Mouse (Mus musculus) layer of hippocampus, postnatal 10 days (tissue): Measurements from ENCODE around the gene Itpa. TPM values are rescaled to one million over a fixed set of nuclear protein-coding genes. Genes with fewer than 3 reads are reported as not detected.
A peak's percentile ranks its signal among the peaks of the same experiment; 100 is the strongest.

ENCODE experiments used
- DNase-seq, 2 experiments: peaks; one replicate each; pipeline ENCODE4 v3.0.0; 2021; ENCODE audit warnings: low spot score in 2 of 2
- total RNA-seq, 2 experiments: library from RNA; stranded (reverse); gene quantifications; 2 replicates each; pipeline ENCODE4 v1.2.3; 2021

Itpa gene
- total RNA-seq, 2 experiments from 2014 or later, result 39.5 to 43.4 TPM

DNA sequence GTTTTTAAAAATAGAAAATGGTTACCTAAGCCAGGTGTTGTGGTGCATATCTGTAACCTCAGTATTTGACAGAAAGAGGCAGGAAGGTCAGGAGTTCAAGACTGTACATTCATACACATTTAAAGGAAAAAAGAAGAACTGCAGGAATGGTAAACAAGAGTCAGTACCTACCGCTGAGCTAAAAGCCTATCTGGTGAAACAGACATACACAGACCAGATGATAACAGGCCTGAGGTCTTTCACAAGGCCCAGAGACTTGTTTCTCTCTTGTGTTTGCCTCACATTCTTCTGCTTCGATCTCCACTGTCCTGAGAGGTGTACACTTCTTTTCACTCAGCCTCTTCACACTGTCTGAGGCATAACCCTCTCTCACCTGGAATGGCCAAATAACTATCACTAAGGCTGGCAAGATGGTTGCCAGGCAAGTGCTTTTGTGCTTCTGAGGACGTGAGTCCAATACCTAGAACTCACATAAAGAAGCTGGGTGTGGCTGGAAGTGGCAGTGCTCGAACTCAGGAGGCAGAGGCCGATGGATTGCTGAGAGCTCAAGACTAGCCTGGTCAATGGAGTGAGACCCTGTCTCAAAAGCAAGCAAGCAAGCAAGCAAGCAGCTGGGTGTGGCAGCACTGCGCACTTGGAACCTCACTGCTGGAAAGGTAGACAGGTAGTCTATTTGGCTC is 11.6 kb upstream of the Itpa start:
- DNase-seq, result no peak

DNA sequence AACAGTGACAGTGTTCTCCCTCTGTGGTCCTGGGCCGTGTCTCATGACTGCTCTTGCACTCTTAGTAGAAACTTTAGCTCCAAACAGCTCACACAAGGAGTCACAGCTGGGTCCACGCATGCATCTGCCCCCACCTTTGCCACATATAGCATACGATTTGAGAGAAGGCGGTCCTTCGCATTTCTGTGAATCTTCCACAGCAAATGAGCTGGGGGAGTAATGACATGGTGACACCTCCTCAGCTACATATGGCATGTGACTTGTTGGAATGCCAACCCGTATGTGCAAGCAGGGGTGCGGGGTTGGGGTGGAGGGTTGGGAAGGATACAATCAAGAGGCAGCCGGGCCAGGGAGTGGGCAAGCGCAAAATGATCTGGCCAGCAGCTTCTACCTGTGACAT is 10.9 kb upstream of the Itpa start:
- no peak for DNase-seq

DNA sequence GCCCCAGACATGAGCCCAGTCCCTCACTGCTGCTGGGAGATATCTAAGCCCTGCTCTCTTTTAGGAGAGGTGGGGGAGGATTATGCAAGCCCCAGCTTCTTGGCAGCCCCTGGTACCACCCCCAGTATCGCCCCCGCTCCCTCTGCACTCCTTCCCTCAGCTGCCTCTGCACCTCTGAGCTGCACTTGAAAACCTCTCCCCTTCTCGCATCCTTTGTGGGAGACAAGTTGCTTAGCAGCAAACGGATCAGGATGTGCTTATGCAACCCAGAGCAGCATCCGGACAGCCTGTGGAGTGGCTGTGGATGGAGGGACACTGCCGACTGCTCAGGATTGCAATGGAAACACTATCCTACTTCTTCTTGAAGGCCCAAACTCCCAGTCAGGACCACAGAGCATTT is 9.9 kb upstream of the Itpa start:
- DNase-seq, result peak; percentile 28 to 44

DNA sequence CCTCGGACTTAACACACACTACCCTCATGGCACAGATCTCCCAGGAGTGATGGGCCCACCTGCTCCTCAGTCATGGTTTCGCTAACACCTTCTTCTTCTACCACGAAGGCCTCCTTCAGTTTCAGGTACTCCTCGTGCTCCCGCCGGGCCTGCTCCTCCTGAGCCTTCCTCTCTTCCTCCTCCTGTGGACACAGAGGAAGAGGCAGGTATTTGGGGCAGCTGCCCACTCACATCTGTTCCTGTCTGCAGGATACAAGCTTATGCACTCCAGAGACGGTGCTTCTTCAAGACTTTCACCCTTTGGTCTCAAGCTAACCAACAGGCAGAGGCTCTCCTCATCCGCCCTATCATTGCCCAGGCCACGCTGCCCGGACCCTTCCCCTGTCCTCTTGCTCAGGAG is 8.9 kb upstream of the Itpa start:
- DNase-seq, result no peak

DNA sequence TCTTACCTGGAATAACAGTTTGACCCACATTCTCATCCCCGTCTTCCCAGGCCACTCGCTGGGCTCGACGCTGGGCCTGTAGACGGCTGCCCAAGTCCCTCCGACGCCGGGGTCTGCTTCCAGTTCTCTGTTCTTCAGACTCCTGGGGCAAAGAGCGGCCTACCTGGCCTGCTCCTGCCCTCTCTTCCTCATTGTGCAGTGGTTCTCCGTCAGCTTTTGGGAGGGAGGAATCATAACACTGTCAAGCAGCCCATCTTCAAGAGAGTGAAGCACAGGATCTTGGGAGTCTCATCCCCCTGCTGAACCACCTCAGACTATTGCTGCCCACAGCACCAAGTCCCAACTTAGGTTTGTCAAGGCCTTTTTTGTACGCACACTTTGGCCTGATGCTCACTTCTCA is 4.1 kb upstream of the Itpa start:
- no peak for DNase-seq

DNA sequence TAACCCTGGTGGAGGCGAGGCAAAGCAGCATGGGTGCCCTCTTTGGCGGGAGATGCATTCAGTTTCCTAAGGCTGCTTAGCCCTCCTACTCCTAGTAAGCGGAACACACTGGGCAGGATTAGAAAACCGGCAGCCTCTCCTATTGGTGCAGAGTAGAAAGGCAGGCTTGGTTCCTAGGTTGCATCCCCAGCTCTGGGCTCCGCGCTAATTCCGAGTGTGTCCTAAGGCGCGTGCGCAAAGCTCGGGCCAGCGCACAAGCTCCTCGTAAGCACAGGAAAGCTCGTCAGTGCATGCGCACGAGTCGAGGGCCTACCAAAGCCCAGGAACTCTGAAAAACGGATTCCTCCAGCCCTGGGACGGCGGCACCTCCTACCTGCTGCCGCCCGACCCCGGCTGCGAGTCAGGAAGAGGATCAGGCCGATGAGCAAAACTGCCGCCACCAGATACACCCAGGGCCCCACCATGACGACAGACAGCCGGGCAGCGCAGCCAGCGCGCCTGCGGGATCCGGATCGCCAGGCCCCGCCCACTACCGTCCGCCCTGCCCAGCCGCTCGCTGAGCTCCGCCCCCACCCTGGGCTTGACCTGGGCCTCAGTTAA is 3.2 kb upstream of the Itpa start, which contains the start of gene Ddrgk1:
TSS of gene Ddrgk1 (minus strand) at position 558 of the 600 bp plus-strand sequence.
- DNase-seq, result peak; percentile 89 to 93

DNA sequence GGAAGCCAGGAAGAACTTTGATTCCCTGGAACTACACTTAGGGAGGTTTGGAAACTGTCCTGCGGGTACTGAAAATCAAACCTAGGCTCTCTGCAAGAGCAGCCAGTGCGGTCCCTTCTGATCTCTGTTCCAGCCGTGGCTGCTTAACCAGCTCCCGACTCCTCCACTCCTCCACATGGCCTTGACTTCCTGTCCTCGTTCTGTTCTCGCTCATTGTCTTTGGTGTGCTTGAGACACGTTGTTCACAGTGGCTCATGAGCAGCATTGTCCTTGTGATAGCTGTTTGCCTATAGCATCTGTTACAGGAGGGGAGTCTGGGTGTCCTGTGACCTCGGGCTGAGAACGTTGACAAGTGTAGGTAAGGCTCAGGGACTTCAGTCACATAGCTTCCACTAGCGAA is 9.8 kb downstream of the Itpa start:
- DNase-seq, result no peak

DNA sequence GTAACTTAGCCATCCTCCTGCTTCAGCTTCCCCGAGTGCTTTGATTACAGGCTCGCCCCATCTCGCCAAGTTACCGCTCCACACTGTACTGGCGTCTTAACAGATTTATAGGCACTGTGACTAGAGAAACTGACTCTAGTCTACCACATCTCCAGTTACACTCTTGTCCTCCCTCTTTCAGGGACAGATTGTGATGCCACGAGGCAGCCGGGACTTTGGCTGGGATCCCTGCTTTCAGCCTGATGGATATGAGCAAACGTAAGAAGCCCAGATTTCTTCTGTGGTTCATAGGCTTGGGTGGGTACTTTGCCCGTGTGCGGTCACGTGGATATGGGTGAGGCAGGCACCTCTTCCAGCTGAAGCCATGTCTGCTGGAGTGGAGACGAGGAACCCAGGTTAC is 11.7 kb downstream of the Itpa start:
- no peak for DNase-seq

DNA sequence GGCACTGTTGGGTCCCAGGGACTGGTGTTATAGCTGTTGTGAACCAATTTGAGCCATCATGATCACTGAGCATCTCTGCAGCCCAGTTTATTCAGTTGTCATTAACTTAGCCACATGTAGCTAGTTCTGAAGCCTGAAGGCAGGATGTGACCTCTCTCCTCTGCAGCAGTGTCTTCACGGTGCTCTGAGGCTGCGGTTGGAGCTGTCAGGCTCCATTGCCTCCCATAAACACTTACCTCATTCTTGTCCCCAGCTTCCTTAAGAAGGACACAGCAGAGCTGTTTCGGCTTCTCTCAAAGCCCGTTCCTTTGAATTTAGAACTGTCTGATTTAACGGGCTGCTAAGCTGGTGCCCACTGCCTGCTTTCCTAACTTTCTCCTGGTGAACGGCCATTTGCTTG is 12.5 kb downstream of the Itpa start:
- no peak for DNase-seq

DNA sequence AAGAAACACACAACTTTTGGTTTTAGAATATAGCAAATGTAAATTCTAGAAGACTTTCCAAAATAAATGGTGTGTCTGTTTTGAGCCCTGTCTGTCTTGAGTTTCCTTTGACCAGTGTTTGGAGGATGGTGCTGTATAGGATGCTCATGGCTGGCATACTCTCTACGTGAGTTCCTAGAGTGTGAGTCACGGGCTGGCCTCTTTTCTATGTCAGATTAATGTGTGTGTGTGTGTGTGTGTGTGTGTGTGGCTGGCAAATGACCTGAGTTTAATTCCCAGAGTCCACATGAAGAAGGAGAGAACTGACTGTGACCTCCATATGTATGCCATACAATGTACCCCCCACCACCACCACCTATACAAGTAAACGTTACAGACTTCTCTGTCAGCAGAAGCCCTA is 14.1 kb downstream of the Itpa start:
- no peak for DNase-seq

DNA sequence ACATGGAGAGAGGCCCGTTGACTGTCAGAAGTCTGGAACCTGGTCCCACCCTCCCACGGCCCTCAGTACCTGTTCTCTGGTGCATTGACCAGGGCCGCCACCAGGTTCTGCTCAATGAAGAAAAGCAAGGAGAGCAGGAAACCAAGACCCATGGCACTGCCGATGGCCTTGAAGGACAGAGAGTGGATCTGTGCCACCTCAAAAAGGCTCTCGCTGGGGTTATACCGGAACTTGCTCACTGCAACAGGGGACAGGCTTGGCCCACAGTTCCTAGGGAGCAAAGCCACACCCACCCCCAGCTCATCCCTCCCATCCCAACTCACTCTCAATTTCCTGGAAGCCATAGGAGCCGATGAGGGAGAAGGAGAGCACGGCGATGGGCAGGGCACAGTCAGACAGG is 18.0 kb downstream of the Itpa start:
- no peak for DNase-seq

DNA sequence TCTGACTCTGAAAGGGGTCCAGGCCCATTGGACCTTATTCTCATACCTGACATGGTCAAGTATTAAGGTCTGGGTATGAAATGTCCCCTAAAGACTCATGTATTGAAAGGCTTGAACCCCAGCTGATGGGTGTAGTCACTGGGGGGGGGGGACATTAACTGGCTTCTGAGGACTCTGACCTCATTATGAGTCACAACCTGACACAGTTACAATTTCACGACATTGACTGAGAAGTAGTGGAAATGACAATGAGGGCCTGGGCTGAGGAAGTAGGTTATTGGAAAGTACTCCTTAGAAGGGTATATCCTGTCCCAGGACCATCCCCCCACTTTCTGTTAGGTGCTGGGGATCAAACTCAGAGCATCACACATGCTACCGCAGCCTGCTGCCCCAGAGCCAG is 21.6 kb downstream of the Itpa start:
- DNase-seq, result no peak

DNA sequence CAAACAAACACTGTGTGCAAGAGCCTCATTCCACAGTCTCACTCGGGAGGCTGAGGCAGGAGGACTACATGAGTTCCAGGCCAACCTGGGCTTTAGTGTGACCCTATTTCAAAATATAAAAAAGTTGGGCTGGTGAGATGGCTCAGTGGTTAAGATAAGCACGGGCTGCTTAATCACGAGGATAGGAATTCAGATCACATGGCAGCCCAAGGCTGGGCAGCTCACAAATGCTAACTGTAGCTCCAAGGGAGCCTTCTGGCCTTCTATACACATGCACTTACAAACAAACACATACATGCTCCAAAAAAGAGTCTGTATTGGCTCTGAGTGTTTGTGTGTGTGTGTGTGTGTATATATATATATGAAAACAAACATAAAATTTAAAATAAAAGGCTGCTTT is 26.2 kb downstream of the Itpa start:
- no peak for DNase-seq

DNA sequence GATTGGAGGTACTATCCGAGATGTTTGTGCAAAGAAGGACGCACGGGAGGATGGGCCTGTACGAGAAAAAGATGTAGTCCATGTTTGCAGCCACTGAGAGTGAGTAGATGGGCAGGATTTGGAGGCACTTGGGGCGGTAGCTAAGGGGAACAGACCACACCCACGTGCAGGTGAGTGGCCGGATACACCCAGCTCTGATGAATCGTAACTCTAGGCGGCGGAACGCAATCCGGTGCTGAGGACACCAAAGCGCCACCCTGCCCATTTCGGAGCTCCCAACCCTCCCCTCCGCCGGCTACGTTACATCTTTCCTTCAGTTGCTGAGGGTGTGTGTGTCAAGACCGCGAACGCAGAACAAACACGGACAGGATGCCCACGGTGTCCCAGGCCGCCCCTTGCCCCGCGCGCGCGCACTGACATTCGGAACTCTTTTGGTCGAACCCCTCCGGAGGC is 29.3 kb downstream of the Itpa start:
- no peak for DNase-seq

DNA sequence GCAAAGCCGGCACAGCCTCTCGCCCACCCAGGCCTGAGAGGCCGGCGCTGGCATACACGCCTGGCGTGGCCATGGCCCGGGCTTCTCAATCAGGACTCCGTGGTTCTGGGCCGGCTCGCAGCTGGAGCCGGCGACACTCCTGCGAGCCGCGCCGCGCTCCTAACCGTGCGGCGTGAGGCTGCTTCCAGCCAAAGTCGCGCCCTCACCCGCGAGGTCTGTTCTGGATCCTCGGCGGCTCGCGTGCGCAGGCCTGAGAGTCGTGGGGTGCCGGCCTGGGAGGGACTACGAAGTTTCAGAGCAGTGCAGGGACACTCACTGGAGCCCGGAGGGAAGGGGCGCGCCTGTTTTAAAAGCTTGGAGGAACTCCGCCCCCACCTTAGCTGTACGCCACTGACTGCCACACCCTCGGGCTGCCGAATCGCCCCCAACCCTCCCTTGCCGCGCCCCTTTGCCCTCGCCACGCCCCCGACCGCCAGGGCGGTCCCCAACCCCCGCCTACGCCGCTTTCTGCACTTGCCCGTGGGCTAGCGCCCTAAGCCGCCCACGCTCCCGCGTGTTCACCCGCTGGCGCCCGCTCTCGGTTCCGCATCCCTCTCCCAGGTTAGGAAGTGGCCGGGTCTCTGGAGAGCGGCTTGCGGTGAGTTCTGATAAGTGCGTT is 29.9 kb downstream of the Itpa start, which contains the start of gene Slc4a11:
TSS of gene Slc4a11 (minus strand) at position 367 of the 658 bp plus-strand sequence.
- DNase-seq, result peak; percentile 25 to 31

DNA sequence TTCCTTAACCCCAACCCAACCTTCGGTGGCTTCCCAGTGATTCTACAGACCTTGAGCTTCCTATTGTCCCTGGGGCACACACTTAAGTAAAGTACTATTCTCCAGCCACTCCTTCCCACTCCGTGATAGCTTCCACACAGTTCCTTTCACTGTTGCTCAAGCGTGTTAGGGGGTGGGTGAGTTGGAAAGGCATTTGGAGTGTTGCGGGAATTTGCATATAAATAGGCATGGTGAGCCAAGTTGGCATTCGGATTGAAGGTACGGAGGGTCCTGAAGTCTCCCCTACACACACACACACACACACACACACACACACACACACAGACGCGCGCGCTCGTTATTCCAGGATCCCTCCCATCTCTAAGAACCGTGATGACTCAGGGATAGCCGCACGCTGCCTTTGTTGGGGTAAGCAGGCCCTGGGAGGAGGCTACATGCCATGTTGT is 30.4 kb downstream of the Itpa start:
- no peak for DNase-seq

DNA sequence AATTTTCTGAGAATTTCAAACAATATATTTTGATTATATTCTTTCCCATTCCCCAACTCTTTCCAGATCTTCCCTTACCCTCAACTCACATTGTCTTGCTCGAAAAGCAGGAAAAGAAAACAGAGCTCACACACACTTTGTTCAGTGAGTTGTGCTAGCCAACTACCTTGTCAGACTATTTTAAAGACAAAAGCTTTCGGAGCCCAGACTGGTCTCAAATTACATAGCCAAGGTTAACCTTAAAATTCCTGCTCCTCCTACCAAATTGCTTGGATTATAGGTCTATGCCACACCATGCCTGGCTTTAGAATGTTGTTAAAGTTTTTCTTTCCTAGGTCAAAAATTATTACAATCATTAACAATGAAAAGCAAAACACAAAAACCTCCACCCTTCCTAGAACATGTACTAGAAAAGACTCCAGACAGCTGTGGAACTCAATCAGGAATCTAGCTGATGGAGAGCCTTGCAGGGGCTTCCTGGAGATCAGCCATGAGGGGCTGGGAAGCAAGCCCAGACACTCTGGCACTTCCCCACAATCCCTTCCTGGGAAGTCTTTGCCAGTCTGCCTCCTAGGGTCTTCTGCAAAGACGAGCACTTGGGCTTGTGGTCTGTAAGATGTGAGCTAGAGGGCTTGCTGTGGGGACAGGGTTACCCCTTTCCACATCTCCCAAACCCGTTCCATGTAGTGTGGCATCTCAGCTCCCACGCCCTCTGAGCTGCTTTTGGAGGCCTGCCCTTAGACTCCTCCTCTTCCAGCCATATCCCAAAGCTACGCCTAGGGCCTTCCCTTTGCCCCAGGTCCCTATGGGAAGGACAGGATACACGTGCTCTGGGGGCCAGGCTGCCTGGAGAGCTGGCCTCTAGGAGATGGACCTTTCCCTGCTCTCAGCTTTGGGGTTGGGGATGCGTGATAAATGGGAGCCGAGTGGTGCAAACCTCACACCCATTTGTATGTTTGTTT is 36.9 kb downstream of the Itpa start:
- DNase-seq, result peak; percentile 14 to 25

DNA sequence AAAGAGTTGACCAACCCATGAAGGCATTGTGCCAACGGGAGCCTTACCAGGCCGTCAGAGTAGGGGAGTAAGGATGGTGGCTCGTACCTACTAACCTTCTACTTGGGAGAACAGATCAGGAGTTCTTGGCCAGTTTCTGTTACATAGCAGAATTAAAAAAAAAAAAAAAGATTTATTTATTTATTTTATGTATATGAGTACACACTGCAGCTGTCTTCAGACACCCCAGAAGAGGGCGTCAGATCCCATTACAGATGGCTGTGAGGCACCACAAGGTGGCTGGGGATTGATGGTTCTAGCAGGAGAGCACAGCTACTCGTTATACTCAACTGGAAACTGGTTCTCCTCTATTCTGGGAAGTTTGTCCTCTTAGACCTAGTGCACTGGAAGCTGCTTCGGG is 37.8 kb downstream of the Itpa start:
- no peak for DNase-seq

DNA sequence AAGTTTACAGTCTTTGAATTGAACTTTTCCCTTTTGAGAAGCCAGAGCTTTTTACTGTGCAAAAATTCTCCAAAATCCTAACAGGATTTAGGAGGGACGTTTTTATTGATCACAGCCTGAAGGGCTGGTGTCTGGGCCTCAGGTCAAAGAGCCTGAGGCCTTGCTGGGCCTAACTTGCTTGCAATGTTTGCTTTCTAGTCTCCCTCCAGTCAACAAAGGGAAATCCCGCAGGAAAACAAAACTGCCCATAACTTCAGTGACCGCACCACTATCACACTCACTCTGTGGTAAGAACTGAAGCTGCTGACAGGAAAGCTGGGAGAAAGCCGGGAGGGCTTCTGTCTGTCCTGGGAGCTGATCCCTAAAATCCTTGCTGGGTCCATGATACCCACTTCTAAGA is 39.2 kb downstream of the Itpa start:
- DNase-seq, result no peak

DNA sequence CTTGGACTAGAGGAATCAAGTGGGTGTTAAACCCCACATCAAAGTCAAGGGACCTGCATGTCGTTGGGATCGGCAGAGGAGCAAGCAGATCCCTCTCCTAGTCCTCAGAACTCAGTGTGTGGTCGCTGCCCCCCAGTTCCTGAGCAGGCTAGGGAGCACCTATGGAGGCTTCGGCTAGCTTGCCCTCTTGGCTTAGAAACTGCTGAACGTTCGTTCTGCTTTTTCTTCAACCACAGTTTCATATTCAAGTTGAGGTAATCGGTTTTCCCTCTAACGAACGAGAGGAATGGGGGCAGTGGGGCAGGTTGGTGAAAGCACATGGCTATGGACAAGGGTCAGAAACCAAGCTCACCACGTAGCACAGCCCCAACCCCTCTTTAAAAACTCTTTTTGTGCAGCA is 39.6 kb downstream of the Itpa start:
- no peak for DNase-seq

DNA sequence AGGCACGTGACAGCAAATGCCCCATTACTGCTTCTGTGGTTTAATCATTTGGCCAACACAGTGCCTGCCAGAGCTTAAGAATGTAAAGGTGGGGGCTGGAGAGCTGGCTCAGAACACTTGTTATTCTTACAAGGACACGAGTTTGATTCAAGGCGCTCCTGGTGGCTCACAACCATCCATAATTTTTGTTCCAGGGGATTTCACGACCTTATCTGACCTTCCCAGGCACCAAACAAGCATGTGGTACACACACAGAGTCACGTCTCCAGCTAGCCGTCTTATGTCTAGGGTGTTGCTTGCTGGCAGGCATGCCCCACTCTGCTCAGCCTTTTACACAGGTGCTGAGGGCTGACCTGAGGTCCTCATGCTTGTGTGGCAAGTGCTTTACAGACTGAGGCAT is 50.5 kb downstream of the Itpa start:
- no peak for DNase-seq
